17 mouse cellular contexts compared by ENCODE assay signal in the genomic region with DNA sequence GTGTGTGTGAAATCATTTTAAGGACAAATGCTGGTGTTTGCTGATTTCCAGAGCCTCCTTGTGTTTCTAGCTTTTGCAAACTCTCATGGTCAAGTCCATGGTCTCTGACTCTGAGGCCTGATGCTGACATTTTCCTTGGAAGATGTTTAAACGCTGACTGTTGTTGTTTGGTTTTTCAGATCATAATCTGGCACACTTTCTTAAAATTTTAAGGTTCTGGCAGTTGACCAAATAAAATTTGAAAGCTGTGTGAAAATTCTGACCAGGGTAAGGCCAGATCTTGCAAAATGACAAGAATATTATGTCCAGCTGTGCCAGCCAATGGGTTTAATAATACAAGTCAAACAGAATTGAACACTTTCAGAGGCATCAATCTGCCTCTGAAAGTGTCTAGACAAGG. TPM values are rescaled to one million over a fixed set of nuclear protein-coding genes. Genes with fewer than 3 reads are reported as not detected.
DNase-seq lines count a peak whose midpoint lies in the region; ATAC-seq and TF ChIP-seq lines count a peak whose summit lies in the region.
"Had no signal": no experiment of that assay in that cellular context is flagged by ENCODE, and none has a peak within 500 bp of the region (broad histone marks: within the 10 kb centered on the region; RNA-seq: fewer than 3 reads in every experiment).

No protein-coding gene starts in this region.

- ATAC-seq in hindbrain, embryonic 11.5 days (ENCODE audit: low FRiP score), result no peak
- ATAC-seq in lung, postnatal 0 days, result no peak; the same call in 1 of the 2 replicates
- ATAC-seq in embryonic facial prominence, embryonic 13.5 days (ENCODE audit: insufficient number of reproducible peaks, insufficient read depth, low FRiP score, low TSS enrichment, low read depth), result no peak
- ATAC-seq in hindbrain, embryonic 15.5 days (ENCODE audit: low FRiP score, low read depth), result no peak
- ATAC-seq: liver, embryonic 12.5 days had no signal

- TF ChIP-seq CTCF in lung, postnatal 0 days (IDR thresholded peaks at IDR 0.05), result no peak

- peak overlapping the region; percentile 72 for H3K27ac ChIP-seq in hindbrain, embryonic 10.5 days
- H3K27ac ChIP-seq in hindbrain, embryonic 11.5 days (ENCODE audit: low read depth, low read length), result no peak overlapping the region
- H3K27ac ChIP-seq in lung, postnatal 0 days (ENCODE audit: low read length), result peak overlapping the region; percentile 4; the same call in 1 of the 2 replicates
- H3K27ac ChIP-seq in embryonic facial prominence, embryonic 13.5 days, result peak overlapping the region; percentile 55; the same call in 1 of the 2 replicates
- H3K27ac ChIP-seq in hindbrain, embryonic 15.5 days (replicated peaks), result peak overlapping the region; percentile 50; the same call in 1 of the 2 replicates
- H3K27ac ChIP-seq: embryonic facial prominence, embryonic 12.5 days; intestine, embryonic 15.5 days; liver, embryonic 12.5 days had no signal

- no peak for DNase-seq in hindbrain, embryonic 10.5 days (ENCODE audit: low spot score)
- no peak for DNase-seq in hindbrain, embryonic 11.5 days (ENCODE audit: low spot score)
- no peak for DNase-seq in lung, postnatal 0 days (ENCODE audit: low spot score)
- no peak for DNase-seq in lung, postnatal 10 days
- DNase-seq in thymus, postnatal 0 days (ENCODE audit: low spot score), result no peak
- DNase-seq: cerebellum, adult 9-11 months; gastrocnemius, postnatal 25 days; spleen, adult 18-20 months had no signal

- no peak overlapping the region for H3K9ac ChIP-seq in hindbrain, embryonic 11.5 days (ENCODE audit: low read depth, low read length)
- H3K9ac ChIP-seq in lung, postnatal 0 days (replicated peaks; ENCODE audit: low read depth), result no peak overlapping the region
- H3K9ac ChIP-seq in embryonic facial prominence, embryonic 13.5 days, result no peak overlapping the region
- H3K9ac ChIP-seq in hindbrain, embryonic 15.5 days, result no peak overlapping the region
- H3K9ac ChIP-seq: embryonic facial prominence, embryonic 12.5 days; intestine, embryonic 15.5 days; liver, embryonic 12.5 days had no signal

- no peaks in the 10 kb centered on the region for H3K9me3 ChIP-seq in hindbrain, embryonic 10.5 days
- H3K9me3 ChIP-seq in hindbrain, embryonic 11.5 days (ENCODE audit: control insufficient read depth, low read length), result no peaks in the 10 kb centered on the region
- H3K9me3 ChIP-seq in lung, postnatal 0 days (ENCODE audit: low read length), result no peaks in the 10 kb centered on the region
- H3K9me3 ChIP-seq in embryonic facial prominence, embryonic 13.5 days, result no peaks in the 10 kb centered on the region
- H3K9me3 ChIP-seq in hindbrain, embryonic 15.5 days, result no peaks in the 10 kb centered on the region
- H3K9me3 ChIP-seq: embryonic facial prominence, embryonic 12.5 days; intestine, embryonic 15.5 days; liver, embryonic 12.5 days had no signal

- H3K27me3 ChIP-seq in hindbrain, embryonic 10.5 days (ENCODE audit: insufficient read depth, poor library complexity, severe bottlenecking), result no peaks in the 10 kb centered on the region
- no peaks in the 10 kb centered on the region for H3K27me3 ChIP-seq in hindbrain, embryonic 11.5 days (ENCODE audit: control insufficient read depth, insufficient read depth, low read length)
- no peaks in the 10 kb centered on the region for H3K27me3 ChIP-seq in lung, postnatal 0 days (replicated peaks; ENCODE audit: insufficient read depth, low read length)
- no peaks in the 10 kb centered on the region for H3K27me3 ChIP-seq in embryonic facial prominence, embryonic 13.5 days
- H3K27me3 ChIP-seq in hindbrain, embryonic 15.5 days, result no peaks in the 10 kb centered on the region
- H3K27me3 ChIP-seq: CH12.LX; embryonic facial prominence, embryonic 12.5 days; intestine, embryonic 15.5 days; liver, embryonic 12.5 days; Patski had no signal

- H3K4me2 ChIP-seq in hindbrain, embryonic 11.5 days (replicated peaks; ENCODE audit: low read depth, low read length), result no peak overlapping the region
- H3K4me2 ChIP-seq in lung, postnatal 0 days (replicated peaks; ENCODE audit: low read depth, low read length), result no peak overlapping the region
- H3K4me2 ChIP-seq in embryonic facial prominence, embryonic 13.5 days, result no peak overlapping the region
- no peak overlapping the region for H3K4me2 ChIP-seq in hindbrain, embryonic 15.5 days
- H3K4me2 ChIP-seq: embryonic facial prominence, embryonic 12.5 days; intestine, embryonic 15.5 days; liver, embryonic 12.5 days had no signal

- no peaks in the 10 kb centered on the region for H3K36me3 ChIP-seq in hindbrain, embryonic 10.5 days
- H3K36me3 ChIP-seq in hindbrain, embryonic 11.5 days (ENCODE audit: control insufficient read depth, insufficient read depth, low read length), result no peaks in the 10 kb centered on the region
- no peaks in the 10 kb centered on the region for H3K36me3 ChIP-seq in lung, postnatal 0 days (ENCODE audit: insufficient read depth, low read length)
- H3K36me3 ChIP-seq in embryonic facial prominence, embryonic 13.5 days, result no peaks in the 10 kb centered on the region
- H3K36me3 ChIP-seq in hindbrain, embryonic 15.5 days, result no peaks in the 10 kb centered on the region
- H3K36me3 ChIP-seq: embryonic facial prominence, embryonic 12.5 days; intestine, embryonic 15.5 days; liver, embryonic 12.5 days had no signal

- no peak overlapping the region for H3K4me3 ChIP-seq in hindbrain, embryonic 10.5 days
- H3K4me3 ChIP-seq in hindbrain, embryonic 11.5 days (ENCODE audit: low read depth, low read length), result no peak overlapping the region
- no peak overlapping the region for H3K4me3 ChIP-seq in lung, postnatal 0 days (ENCODE audit: low read depth, low read length)
- H3K4me3 ChIP-seq in embryonic facial prominence, embryonic 13.5 days, result no peak overlapping the region
- no peak overlapping the region for H3K4me3 ChIP-seq in hindbrain, embryonic 15.5 days
- H3K4me3 ChIP-seq: embryonic facial prominence, embryonic 12.5 days; intestine, embryonic 15.5 days; liver, embryonic 12.5 days had no signal

- TF ChIP-seq EP300 in lung, postnatal 0 days (IDR thresholded peaks at IDR 0.05), result no peak

- H3K4me1 ChIP-seq in hindbrain, embryonic 10.5 days (replicated peaks), result peaks cover 18% of the 10 kb centered on the region
- H3K4me1 ChIP-seq in hindbrain, embryonic 11.5 days (replicated peaks; ENCODE audit: control insufficient read depth, insufficient read depth, low read length), result no peaks in the 10 kb centered on the region; the same call in 1 of the 2 replicates
- peaks cover 15% of the 10 kb centered on the region; the same call in 1 of the 2 replicates for H3K4me1 ChIP-seq in lung, postnatal 0 days (ENCODE audit: insufficient read depth, low read depth, low read length)
- H3K4me1 ChIP-seq in embryonic facial prominence, embryonic 13.5 days, result peaks cover 25% of the 10 kb centered on the region
- peaks cover 9% of the 10 kb centered on the region for H3K4me1 ChIP-seq in hindbrain, embryonic 15.5 days (replicated peaks)

- WGBS in hindbrain, embryonic 10.5 days, result 80% methylated on average over 1 of the region's 1 CpGs
- WGBS in hindbrain, embryonic 11.5 days, result 75% methylated on average over 1 of the region's 1 CpGs
- WGBS in lung, postnatal 0 days, result 39% methylated on average over 1 of the region's 1 CpGs
- WGBS in embryonic facial prominence, embryonic 13.5 days, result 51% methylated on average over 1 of the region's 1 CpGs
- 79% methylated on average over 1 of the region's 1 CpGs for WGBS in hindbrain, embryonic 15.5 days

RNA-seq across cellular contexts. Expression of a gene that starts 8.7 kb away (rescaled TPM):
- not detected in 2 replicates for polyA plus RNA-seq in hindbrain, embryonic 10.5 days (2016; fragmentation: Nextera tagmentation; extraction: Ambion mirVana)
- not detected in 2 replicates for polyA plus RNA-seq in hindbrain, embryonic 11.5 days (2014; fragmentation: Nextera tagmentation; extraction: Ambion mirVana)
- polyA plus RNA-seq in lung, postnatal 0 days (2015; fragmentation: Nextera tagmentation; extraction: Ambion mirVana), result not detected in 2 replicates
- polyA plus RNA-seq in embryonic facial prominence, embryonic 13.5 days (2015; fragmentation: Nextera tagmentation; extraction: Ambion mirVana), result not detected in 2 replicates
- not detected in 2 replicates for polyA plus RNA-seq in hindbrain, embryonic 15.5 days (2015; fragmentation: Nextera tagmentation; extraction: Ambion mirVana)
- not detected in 2 replicates for polyA plus RNA-seq in thymus, postnatal 0 days (2015; fragmentation: Nextera tagmentation; extraction: Ambion mirVana)
- polyA plus RNA-seq: embryonic facial prominence, embryonic 12.5 days; intestine, embryonic 15.5 days; liver, embryonic 12.5 days; neural tube, embryonic 11.5 days; Patski; testis, adult 2 months had no signal
